Mouse (Mus musculus) gonadal fat pad, adult 2 months (tissue): ENCODE measurements around the gene Cryba4. TPM values are rescaled to one million over a fixed set of nuclear protein-coding genes. Genes with fewer than 3 reads are reported as not detected.

ENCODE experiments used
- DNase-seq: peaks from one replicate; pipeline ENCODE4 v3.0.0-alpha.2; 2012; ENCODE audit warnings: low read depth
- polyA plus RNA-seq: library from polyadenylated mRNA; depleted of rRNA; stranded (reverse); fragments of >200 nt; gene quantifications from 2 replicates; pipeline ENCODE4 v1.2.3, GENCODE M21; 2012

The Cryba4 gene
- polyA plus RNA-seq, 1 experiment: 372 TPM

GRCm38 (mm10) chr5:112266011-112266777 lies 13.9 kb upstream of the Cryba4 start:
- DNase-seq: no peak

GRCm38 (mm10) chr5:112265515-112265914 lies 13.2 kb upstream of the Cryba4 start:
- DNase-seq: no peak

DNA sequence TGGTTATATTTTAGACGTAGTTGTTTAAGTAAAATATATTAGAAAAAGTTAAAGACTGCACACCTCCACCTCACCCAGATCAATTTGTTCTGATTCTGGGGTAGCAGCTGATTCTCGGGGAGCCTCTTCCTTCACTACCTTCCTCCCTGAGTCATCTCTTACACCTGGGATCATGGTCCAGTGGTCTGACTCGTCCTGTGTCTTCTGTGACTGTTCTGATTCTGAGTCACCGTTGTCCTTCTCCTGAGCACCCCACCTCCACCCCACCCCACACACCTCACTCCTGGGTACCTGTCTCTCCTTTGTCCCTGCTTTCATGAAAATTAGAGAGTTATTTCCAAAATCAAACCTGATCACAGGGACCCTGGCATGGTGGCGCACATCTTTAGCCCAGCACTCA lies 12.8 kb upstream of the Cryba4 start:
- no peak for DNase-seq

DNA sequence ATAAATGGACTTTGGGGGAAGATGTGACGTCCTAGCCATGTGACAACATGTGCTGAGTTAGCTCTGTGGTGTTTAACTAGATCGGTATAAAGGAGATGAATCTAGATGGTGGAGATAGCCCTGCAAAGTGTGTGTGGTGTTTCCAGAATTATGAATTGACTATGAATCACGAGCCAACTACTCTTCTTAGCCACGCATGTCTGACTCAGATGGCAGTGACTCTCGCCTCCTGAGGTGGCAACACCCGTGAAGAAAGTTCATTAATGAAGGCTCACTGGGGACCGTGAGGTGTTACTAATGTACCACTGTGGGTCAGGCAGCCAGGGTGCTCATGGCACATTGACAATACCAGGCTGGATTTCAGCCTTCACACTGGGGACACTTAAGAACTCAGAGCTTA lies 11.8 kb upstream of the Cryba4 start:
- DNase-seq: no peak

GRCm38 (mm10) chr5:112260818-112261217 lies 8.5 kb upstream of the Cryba4 start:
- no peak for DNase-seq

DNA sequence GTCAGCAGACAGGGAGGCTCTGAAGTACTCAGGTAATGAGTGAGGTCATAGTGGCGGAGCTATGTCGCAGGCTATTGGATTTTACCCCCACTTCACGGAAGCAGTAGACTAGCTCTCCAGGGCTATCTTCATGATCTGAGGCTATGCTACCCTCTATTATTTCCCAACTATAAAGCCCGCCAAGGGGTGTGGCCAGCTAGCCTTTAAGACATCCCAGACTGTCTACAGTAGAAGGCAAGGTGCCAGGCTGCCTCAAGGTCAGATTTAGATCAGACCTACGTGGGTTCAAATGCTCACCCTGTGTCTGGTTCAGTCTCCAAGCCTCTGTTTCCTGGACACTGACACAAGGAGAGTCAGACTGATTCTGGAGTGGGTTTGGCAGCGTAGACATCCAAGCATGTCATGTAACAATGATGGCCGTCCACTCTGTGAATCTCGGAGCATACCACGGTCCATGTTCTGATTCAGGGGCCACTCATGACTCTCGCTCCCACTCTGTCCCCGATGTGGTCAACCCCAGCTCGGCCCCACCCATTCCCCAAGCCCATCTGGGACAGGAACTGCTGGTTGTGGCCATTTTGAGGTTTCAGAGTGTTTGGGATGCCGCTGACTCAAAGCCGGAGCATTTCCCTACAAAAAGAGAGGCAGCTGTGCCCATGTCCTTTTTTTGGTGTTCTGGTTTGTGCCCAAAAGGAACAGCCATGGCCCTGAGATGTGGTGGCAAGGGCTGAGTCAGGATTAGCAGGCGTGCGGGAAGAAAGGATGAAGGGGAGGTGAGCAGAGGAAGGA lies 7.7 kb upstream of the Cryba4 start:
- DNase-seq: no peak

- DNase-seq: no peak
These were observed 5.6 kb upstream of the Cryba4 start for GRCm38 (mm10) chr5:112257896-112258295.

DNA sequence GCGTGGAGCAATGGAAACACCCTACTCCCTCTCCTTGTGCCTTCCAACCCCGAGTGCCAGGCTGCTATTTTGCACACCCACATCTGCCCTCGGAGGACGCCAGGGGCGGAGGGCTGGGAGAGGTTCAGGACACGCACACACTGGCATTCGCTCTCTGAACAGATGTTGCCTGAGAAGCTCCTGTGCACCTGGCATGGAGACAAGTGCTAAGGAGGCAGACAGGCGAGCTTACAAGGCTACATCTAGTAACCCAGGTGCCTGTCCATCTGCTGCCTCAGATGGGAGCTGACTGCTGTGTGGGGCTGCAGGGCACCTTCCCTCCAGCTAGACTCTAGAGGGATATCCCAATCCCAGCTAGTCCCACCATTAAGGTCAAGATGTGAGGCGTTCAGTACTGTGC lies 4.1 kb upstream of the Cryba4 start:
- DNase-seq: no peak

GRCm38 (mm10) chr5:112255426-112255825 lies 3.1 kb upstream of the Cryba4 start, which contains the start of gene Crybb1:
Gene Crybb1 (plus strand): TSS chr5:112255815.
- DNase-seq: no peak

GRCm38 (mm10) chr5:112254282-112254806 lies 2.0 kb upstream of the Cryba4 start:
- DNase-seq: no peak

GRCm38 (mm10) chr5:112253169-112253568 lies 851 bp upstream of the Cryba4 start:
- no peak for DNase-seq

GRCm38 (mm10) chr5:112249106-112249505 lies 3.2 kb downstream of the Cryba4 start:
- no peak for DNase-seq

DNA sequence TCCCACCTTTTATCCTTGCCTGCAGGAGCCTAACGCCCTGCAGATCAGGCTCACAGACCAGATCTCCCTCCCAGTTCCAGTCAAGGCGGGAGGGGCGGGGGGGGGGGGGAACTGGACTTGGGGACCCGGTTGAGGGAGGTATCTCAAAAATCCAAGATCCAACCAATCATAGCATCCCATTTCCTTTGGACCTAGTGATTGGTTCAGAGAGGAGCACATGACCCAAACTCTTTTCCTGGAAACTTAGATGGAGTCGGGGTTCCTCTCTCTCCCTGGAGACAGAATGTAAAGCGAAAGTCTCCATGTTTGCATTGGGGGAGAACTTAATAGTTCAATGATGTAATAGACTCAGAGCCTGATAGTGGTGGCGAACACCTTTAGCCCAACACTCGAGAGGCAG lies 4.9 kb downstream of the Cryba4 start:
- DNase-seq: no peak

DNA sequence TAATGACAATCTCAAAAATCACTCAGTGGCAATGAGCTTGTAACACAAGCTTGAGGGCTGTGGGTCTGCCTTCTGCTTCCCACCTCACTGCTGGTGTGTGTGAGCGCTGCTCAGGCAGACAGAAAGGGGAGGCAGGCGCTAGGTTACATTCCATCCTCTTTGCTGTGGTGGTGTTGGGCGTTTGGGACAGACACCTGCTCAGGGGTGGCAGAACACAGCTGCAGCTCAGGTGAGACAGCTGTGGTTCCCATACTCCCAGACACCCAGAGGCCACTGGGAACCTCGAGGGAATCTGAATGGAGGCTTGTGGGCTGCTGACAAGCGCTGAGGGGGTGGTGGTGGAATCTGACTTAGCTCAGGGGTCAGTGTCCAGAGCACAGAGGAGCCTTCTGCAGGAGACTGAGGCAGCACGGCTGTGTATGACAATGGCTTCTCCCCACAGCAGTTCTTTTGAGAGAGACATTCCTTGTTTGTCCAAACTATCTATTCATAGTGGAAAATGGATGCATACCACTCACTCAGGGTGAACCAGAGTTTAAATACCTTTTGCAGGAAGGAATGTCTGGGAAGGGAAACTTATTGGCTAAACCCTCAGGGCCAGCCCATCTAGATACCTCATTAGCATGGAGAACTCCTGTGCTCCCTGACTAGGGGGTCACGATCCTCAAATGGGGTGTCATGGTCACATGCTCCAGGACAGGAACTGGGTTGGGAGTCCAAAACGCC lies 7.3 kb downstream of the Cryba4 start:
- no peak for DNase-seq

GRCm38 (mm10) chr5:112244275-112244562 lies 8.1 kb downstream of the Cryba4 start:
- DNase-seq: no peak

GRCm38 (mm10) chr5:112243539-112244274 lies 8.6 kb downstream of the Cryba4 start:
- no peak for DNase-seq

DNA sequence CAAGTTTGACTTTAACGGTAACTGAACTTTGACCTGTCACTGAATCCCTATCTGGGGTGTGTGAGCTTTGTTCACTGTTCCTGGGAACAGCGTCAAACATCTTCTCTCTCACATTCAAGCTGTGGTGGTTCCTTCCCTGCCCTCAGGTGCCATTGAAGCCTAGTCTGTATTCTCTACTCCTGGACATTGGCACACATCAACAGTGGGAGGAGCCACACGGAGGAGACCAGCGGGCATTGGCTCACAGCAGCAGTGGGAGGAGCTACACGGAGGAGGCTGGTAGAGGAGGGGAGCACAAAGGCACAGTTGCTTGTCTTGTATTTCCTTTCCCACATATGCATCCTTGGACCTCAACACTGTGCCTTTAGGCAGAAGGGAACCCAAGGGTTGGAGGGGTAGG lies 9.3 kb downstream of the Cryba4 start:
- DNase-seq: no peak

- no peak for DNase-seq
These were observed 9.9 kb downstream of the Cryba4 start for GRCm38 (mm10) chr5:112242361-112242778.

DNA sequence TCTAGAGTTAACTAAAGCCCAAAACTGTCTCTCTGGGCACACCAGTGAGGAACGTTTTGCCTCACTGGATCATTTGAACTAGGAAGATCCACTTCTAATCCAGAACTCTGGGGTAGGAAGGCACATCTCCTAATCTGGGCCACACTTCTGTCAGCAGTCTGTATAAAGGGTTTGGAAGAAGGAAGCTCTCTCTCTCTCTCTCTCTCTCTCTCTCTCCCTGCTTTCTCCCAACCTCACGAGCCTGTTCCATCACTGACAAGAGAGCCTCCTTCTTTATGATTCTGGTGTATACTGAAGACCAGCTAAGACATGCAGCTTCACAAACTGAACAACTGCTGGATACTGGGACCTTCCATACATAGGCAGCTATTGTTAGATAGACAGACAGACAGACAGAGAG lies 10.5 kb downstream of the Cryba4 start:
- no peak for DNase-seq

- DNase-seq: peak; percentile 5
These were observed 11.6 kb downstream of the Cryba4 start for GRCm38 (mm10) chr5:112240761-112241160.

GRCm38 (mm10) chr5:112238781-112239482 lies 13.4 kb downstream of the Cryba4 start:
- DNase-seq: no peak
